Mouse (Mus musculus): ENCODE data around the gene Gimap9.

DNA sequence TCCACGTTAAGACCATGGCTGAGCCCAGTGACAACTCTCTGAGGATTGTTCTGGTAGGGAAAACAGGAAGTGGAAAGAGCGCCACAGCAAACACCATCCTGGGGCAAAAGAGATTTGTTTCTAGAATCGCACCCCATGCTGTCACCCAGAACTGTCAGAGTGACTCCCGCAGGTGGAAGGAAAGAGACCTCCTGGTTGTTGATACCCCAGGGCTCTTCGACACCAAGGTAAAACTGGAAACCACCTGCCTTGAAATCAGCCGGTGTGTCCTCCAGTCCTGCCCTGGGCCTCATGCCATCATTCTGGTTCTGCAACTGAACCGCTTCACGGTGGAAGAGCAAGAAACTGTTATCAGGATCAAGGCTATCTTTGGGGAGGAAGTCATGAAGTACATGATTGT lies 47.5 kb downstream of the Gimap9 start:
- no peak for TF ChIP-seq CTCF (IDR thresholded peaks at IDR 0.05; ENCODE audit: low read depth)
- TF ChIP-seq EP300 (IDR thresholded peaks at IDR 0.05; ENCODE audit: low read depth), result no peak

Measured in liver, postnatal 0 days (tissue).